Mouse (Mus musculus) hindbrain, postnatal 0 days (tissue): Measurements from ENCODE around the gene Ercc8. TPM values are rescaled to one million over a fixed set of nuclear protein-coding genes. Genes with fewer than 3 reads are reported as not detected.

Source experiments
- ATAC-seq: fragments of 200-750 bp; cut with Nextera tagmentation; 2 replicates; pipeline ENCODE4 v1.8.0; 2017; ENCODE audit warnings: mild to moderate bottlenecking, moderate TSS enrichment, moderate library complexity
- DNase-seq: peaks from one replicate; pipeline ENCODE4 v3.0.0-alpha.2; 2015; ENCODE audit warnings: low spot score
- H3K27ac ChIP-seq: fragments of 300-500 bp; sonication (generic); 2 replicates; pipeline ENCODE4 v1.5.1; 2014; ENCODE audit warnings: mild to moderate bottlenecking
- H3K27me3 ChIP-seq: fragments of 300-500 bp; sonication (generic); 2 replicates; pipeline ENCODE4 v1.6.1; 2014; ENCODE audit warnings: low read length, mixed read lengths; ENCODE audit not compliant: insufficient read depth
- H3K36me3 ChIP-seq: fragments of 300-500 bp; sonication (generic); 2 replicates; pipeline ENCODE4 v1.6.1; 2014; ENCODE audit warnings: low read length, mixed read lengths; ENCODE audit not compliant: insufficient read depth
- H3K4me1 ChIP-seq: fragments of 300-500 bp; sonication (generic); 2 replicates; pipeline ENCODE4 v1.6.1; 2014; ENCODE audit warnings: antibody characterized with exemption, low read length, mixed read lengths; ENCODE audit not compliant: insufficient read depth
- H3K4me2 ChIP-seq: fragments of 300-500 bp; sonication (generic); 2 replicates; pipeline ENCODE4 v1.6.1; 2014; ENCODE audit warnings: low read depth, mild to moderate bottlenecking, low read length, moderate library complexity, mixed read lengths
- H3K4me3 ChIP-seq: fragments of 300-500 bp; sonication (generic); 2 replicates; pipeline ENCODE4 v1.5.1; 2014; ENCODE audit warnings: low read length
- H3K9ac ChIP-seq: fragments of 300-500 bp; sonication (generic); replicated peaks from 2 replicates; pipeline ENCODE4 v1.6.1; 2014; ENCODE audit warnings: mild to moderate bottlenecking, low read length, moderate library complexity, mixed read lengths
- H3K9me3 ChIP-seq: fragments of 300-500 bp; sonication (generic); 2 replicates; pipeline ENCODE4 v1.6.1; 2016; ENCODE audit warnings: low read length, mixed read lengths
- CTCF ChIP-seq: IDR thresholded peaks from 2 replicates; pipeline ENCODE4 v1.5.1; 2016; ENCODE audit warnings: antibody characterized with exemption, control low read depth, low read depth
- WGBS: fragments of 180-500 bp; shearing (Covaris S2); extraction: QIAGEN DNeasy Blood & Tissue Kit; methylation state at CpG from one replicate; pipeline ENCODE4 v1.1.7; 2014; 5-methylcytosine and 5-hydroxymethylcytosine counted together
- polyA plus RNA-seq: library from polyadenylated mRNA; unstranded; fragments of >200 nt; fragmentation: Nextera tagmentation; extraction: Ambion mirVana; gene quantifications from 2 replicates; pipeline ENCODE4 v1.2.1, GENCODE M21; 2015
- total RNA-seq: library from RNA; depleted of rRNA; stranded (reverse); fragments of >200 nt; gene quantifications from 2 replicates; pipeline ENCODE4 v1.2.3, GENCODE M21; 2014; rRNA removed

Gene Ercc8
- total and polyA plus RNA-seq, 2 experiments from 2014 or later = 28.3 to 32.9 TPM

GRCm38 (mm10) chr13:108229634-108230330 lies 71.3 kb downstream of the Ercc8 start:
- WGBS = 68% methylated on average over 6 of the region's 6 CpGs
- no peak for DNase-seq
- no peaks in the 10 kb centered on the region for H3K4me1 ChIP-seq
- ATAC-seq = no peak
- TF ChIP-seq CTCF = no peak
- H3K36me3 ChIP-seq = no peaks in the 10 kb centered on the region
- no peaks in the 10 kb centered on the region for H3K9me3 ChIP-seq
- no peaks in the 10 kb centered on the region for H3K27me3 ChIP-seq
- no peak overlapping the region for H3K9ac ChIP-seq
- no peak overlapping the region for H3K4me3 ChIP-seq
- no peak overlapping the region for H3K4me2 ChIP-seq
- no peak overlapping the region for H3K27ac ChIP-seq

- H3K27me3 ChIP-seq = no peaks in the 10 kb centered on the region
- H3K9ac ChIP-seq = no peak overlapping the region
- TF ChIP-seq CTCF = no peak
- no peak overlapping the region for H3K4me2 ChIP-seq
- no peaks in the 10 kb centered on the region for H3K9me3 ChIP-seq
- DNase-seq (no peak), ATAC-seq (no peak)
- H3K27ac ChIP-seq = no peak overlapping the region
- no peaks in the 10 kb centered on the region for H3K36me3 ChIP-seq
- WGBS = 52% methylated on average over 4 of the region's 4 CpGs
- no peaks in the 10 kb centered on the region for H3K4me1 ChIP-seq
- no peak overlapping the region for H3K4me3 ChIP-seq
Observed at GRCm38 (mm10) chr13:108240012-108240411, 81.5 kb downstream of the Ercc8 start.

GRCm38 (mm10) chr13:108241715-108242114 lies 83.2 kb downstream of the Ercc8 start:
- H3K4me1 ChIP-seq = no peaks in the 10 kb centered on the region
- no peak overlapping the region for H3K27ac ChIP-seq
- no peak overlapping the region for H3K9ac ChIP-seq
- H3K9me3 ChIP-seq = no peaks in the 10 kb centered on the region
- no peaks in the 10 kb centered on the region for H3K27me3 ChIP-seq
- no peak overlapping the region for H3K4me2 ChIP-seq
- ATAC-seq (no peak), DNase-seq (no peak)
- TF ChIP-seq CTCF = no peak
- 82% methylated on average over 5 of the region's 5 CpGs for WGBS
- H3K36me3 ChIP-seq = no peaks in the 10 kb centered on the region
- H3K4me3 ChIP-seq = no peak overlapping the region

Other genes with a start within 250 kb of the Ercc8 start
- gene Smim15, start 114.3 kb upstream of the Ercc8 start, total RNA-seq = 26.3 and 34.6 TPM in 2 replicates
- gene Smim15, start 114.3 kb upstream of the Ercc8 start, polyA plus RNA-seq = 41.2 and 43.6 TPM in 2 replicates
- gene Ndufaf2, start 108 bp upstream of the Ercc8 start, total RNA-seq = 8.2 and 15.2 TPM in 2 replicates
- gene Ndufaf2, start 108 bp upstream of the Ercc8 start, polyA plus RNA-seq = 74.9 and 81.4 TPM in 2 replicates
- gene Elovl7, start 55.7 kb downstream of the Ercc8 start, total RNA-seq = 1.7 and 4.0 TPM in 2 replicates
- gene Elovl7, start 55.7 kb downstream of the Ercc8 start, polyA plus RNA-seq = 5.2 and 6.8 TPM in 2 replicates
- 1.8 and 5.0 TPM in 2 replicates for gene Depdc1b, start 157.6 kb downstream of the Ercc8 start, total RNA-seq
- 0.94 and 1.8 TPM in 2 replicates for gene Depdc1b, start 157.6 kb downstream of the Ercc8 start, polyA plus RNA-seq